Mouse (Mus musculus) hindbrain, postnatal 0 days (tissue): ENCODE measurements around the gene Neurl1a. TPM values are rescaled to one million over a fixed set of nuclear protein-coding genes. Genes with fewer than 3 reads are reported as not detected.
A peak's percentile ranks its signal among the peaks of the same experiment; 100 is the strongest.

Experiments used
- ATAC-seq: fragments of 200-750 bp; cut with Nextera tagmentation; 2 replicates; pipeline ENCODE4 v1.8.0; 2017; ENCODE audit warnings: mild to moderate bottlenecking, moderate TSS enrichment, moderate library complexity
- DNase-seq: peaks from one replicate; pipeline ENCODE4 v3.0.0-alpha.2; 2015; ENCODE audit warnings: low spot score
- H3K27ac ChIP-seq: fragments of 300-500 bp; sonication (generic); 2 replicates; pipeline ENCODE4 v1.5.1; 2014; ENCODE audit warnings: mild to moderate bottlenecking
- H3K27me3 ChIP-seq: fragments of 300-500 bp; sonication (generic); 2 replicates; pipeline ENCODE4 v1.6.1; 2014; ENCODE audit warnings: low read length, mixed read lengths; ENCODE audit not compliant: insufficient read depth
- H3K36me3 ChIP-seq: fragments of 300-500 bp; sonication (generic); 2 replicates; pipeline ENCODE4 v1.6.1; 2014; ENCODE audit warnings: low read length, mixed read lengths; ENCODE audit not compliant: insufficient read depth
- H3K4me1 ChIP-seq: fragments of 300-500 bp; sonication (generic); 2 replicates; pipeline ENCODE4 v1.6.1; 2014; ENCODE audit warnings: antibody characterized with exemption, low read length, mixed read lengths; ENCODE audit not compliant: insufficient read depth
- H3K4me2 ChIP-seq: fragments of 300-500 bp; sonication (generic); 2 replicates; pipeline ENCODE4 v1.6.1; 2014; ENCODE audit warnings: low read depth, mild to moderate bottlenecking, low read length, moderate library complexity, mixed read lengths
- H3K4me3 ChIP-seq: fragments of 300-500 bp; sonication (generic); 2 replicates; pipeline ENCODE4 v1.5.1; 2014; ENCODE audit warnings: low read length
- H3K9ac ChIP-seq: fragments of 300-500 bp; sonication (generic); replicated peaks from 2 replicates; pipeline ENCODE4 v1.6.1; 2014; ENCODE audit warnings: mild to moderate bottlenecking, low read length, moderate library complexity, mixed read lengths
- H3K9me3 ChIP-seq: fragments of 300-500 bp; sonication (generic); 2 replicates; pipeline ENCODE4 v1.6.1; 2016; ENCODE audit warnings: low read length, mixed read lengths
- CTCF ChIP-seq: IDR thresholded peaks from 2 replicates; pipeline ENCODE4 v1.5.1; 2016; ENCODE audit warnings: antibody characterized with exemption, control low read depth, low read depth
- whole genome bisulfite sequencing: fragments of 180-500 bp; shearing (Covaris S2); extraction: QIAGEN DNeasy Blood & Tissue Kit; methylation state at CpG from one replicate; pipeline ENCODE4 v1.1.7; 2014; 5-methylcytosine and 5-hydroxymethylcytosine counted together
- polyA plus RNA-seq: library from polyadenylated mRNA; unstranded; fragments of >200 nt; fragmentation: Nextera tagmentation; extraction: Ambion mirVana; gene quantifications from 2 replicates; pipeline ENCODE4 v1.2.1, GENCODE M21; 2015
- total RNA-seq: library from RNA; depleted of rRNA; stranded (reverse); fragments of >200 nt; gene quantifications from 2 replicates; pipeline ENCODE4 v1.2.3, GENCODE M21; 2014

Gene Neurl1a
- total and polyA plus RNA-seq, 2 experiments from 2014 or later: 16.2 to 114 TPM

- no peak for TF ChIP-seq CTCF
- DNase-seq (no peak), ATAC-seq (no peak)
- H3K27ac ChIP-seq: no peak overlapping the region
- WGBS: 59% methylated on average over 17 of the region's 17 CpGs
- H3K9ac ChIP-seq: no peak overlapping the region
- H3K27me3 ChIP-seq: no peaks in the 10 kb centered on the region
- no peak overlapping the region for H3K4me2 ChIP-seq
- H3K36me3 ChIP-seq: no peaks in the 10 kb centered on the region
- H3K9me3 ChIP-seq: no peaks in the 10 kb centered on the region
- no peak overlapping the region for H3K4me3 ChIP-seq
- 0 out of 2 replicates have a peak, but pooled peaks cover 11% of the 10 kb centered on the region for H3K4me1 ChIP-seq
Observed at GRCm38 (mm10) chr19:47286886-47287450, 108.3 kb downstream of the Neurl1a start.

GRCm38 (mm10) chr19:47291307-47292080 lies 112.9 kb downstream of the Neurl1a start:
- DNase-seq (no peak), ATAC-seq (peak; percentile 49; the same call in 1 of the 2 replicates)
- no peak overlapping the region for H3K27ac ChIP-seq
- no peaks in the 10 kb centered on the region for H3K9me3 ChIP-seq
- WGBS: 46% methylated on average over 7 of the region's 7 CpGs
- H3K4me3 ChIP-seq: no peak overlapping the region
- H3K36me3 ChIP-seq: no peaks in the 10 kb centered on the region
- no peak for TF ChIP-seq CTCF
- H3K27me3 ChIP-seq: no peaks in the 10 kb centered on the region
- H3K9ac ChIP-seq: no peak overlapping the region
- H3K4me1 ChIP-seq: 0 out of 2 replicates have a peak, but pooled peaks cover 22% of the 10 kb centered on the region
- no peak overlapping the region for H3K4me2 ChIP-seq

- no peaks in the 10 kb centered on the region for H3K36me3 ChIP-seq
- H3K9ac ChIP-seq: no peak overlapping the region
- TF ChIP-seq CTCF: no peak
- no peaks in the 10 kb centered on the region for H3K9me3 ChIP-seq
- 36% methylated on average over 7 of the region's 7 CpGs for WGBS
- H3K4me3 ChIP-seq: no peak overlapping the region
- DNase-seq (peak; percentile 49), ATAC-seq (peak; percentile 31; the same call in 1 of the 2 replicates)
- 0 out of 2 replicates have a peak, but pooled peaks cover 19% of the 10 kb centered on the region for H3K4me1 ChIP-seq
- no peaks in the 10 kb centered on the region for H3K27me3 ChIP-seq
- H3K4me2 ChIP-seq: no peak overlapping the region
- H3K27ac ChIP-seq: no peak overlapping the region
Observed at GRCm38 (mm10) chr19:47292451-47292951, 113.9 kb downstream of the Neurl1a start.

GRCm38 (mm10) chr19:47298100-47298499 lies 119.5 kb downstream of the Neurl1a start:
- Histone ChIP-seq H3K4me1 (peaks cover 23% of the 10 kb centered on the region), H3K4me2 (no peak overlapping the region), H3K27me3 (no peaks in the 10 kb centered on the region), H3K36me3 (no peaks in the 10 kb centered on the region), H3K4me3 (no peak overlapping the region), H3K27ac (no peak overlapping the region), H3K9ac (no peak overlapping the region), H3K9me3 (no peaks in the 10 kb centered on the region)
- no peak for TF ChIP-seq CTCF
- 64% methylated on average over 11 of the region's 11 CpGs for WGBS
- DNase-seq: no peak
- ATAC-seq: no peak

- ATAC-seq: peak; percentile 81
- Histone ChIP-seq H3K4me2 (peak overlapping the region; percentile 18), H3K4me3 (no peak overlapping the region), H3K9ac (peak overlapping the region; percentile 9; the same call in 1 of the 2 replicates), H3K9me3 (no peaks in the 10 kb centered on the region), H3K4me1 (peaks cover 20% of the 10 kb centered on the region), H3K27me3 (no peaks in the 10 kb centered on the region), H3K27ac (peak overlapping the region; percentile 58; the same call in 1 of the 2 replicates), H3K36me3 (no peaks in the 10 kb centered on the region)
- WGBS: 6% methylated on average over 19 of the region's 19 CpGs
- peak; percentile 44 for DNase-seq
- no peak for TF ChIP-seq CTCF
Observed at GRCm38 (mm10) chr19:47301303-47302190, 122.9 kb downstream of the Neurl1a start.

GRCm38 (mm10) chr19:47302191-47302852 lies 123.7 kb downstream of the Neurl1a start:
- 39% methylated on average over 21 of the region's 21 CpGs for WGBS
- Histone ChIP-seq H3K27ac (peak overlapping the region; percentile 58), H3K4me1 (peaks cover 20% of the 10 kb centered on the region), H3K9me3 (no peaks in the 10 kb centered on the region), H3K9ac (0 out of 2 replicates have a peak overlapping the region, but pooled peaks have one; percentile 15), H3K4me2 (no peak overlapping the region; the same call in 1 of the 2 replicates), H3K36me3 (no peaks in the 10 kb centered on the region), H3K27me3 (no peaks in the 10 kb centered on the region), H3K4me3 (no peak overlapping the region)
- DNase-seq (peak; percentile 39), ATAC-seq (peak; percentile 49)
- TF ChIP-seq CTCF: no peak
